8 mouse cellular contexts compared by ENCODE assay signal in the genomic region with DNA sequence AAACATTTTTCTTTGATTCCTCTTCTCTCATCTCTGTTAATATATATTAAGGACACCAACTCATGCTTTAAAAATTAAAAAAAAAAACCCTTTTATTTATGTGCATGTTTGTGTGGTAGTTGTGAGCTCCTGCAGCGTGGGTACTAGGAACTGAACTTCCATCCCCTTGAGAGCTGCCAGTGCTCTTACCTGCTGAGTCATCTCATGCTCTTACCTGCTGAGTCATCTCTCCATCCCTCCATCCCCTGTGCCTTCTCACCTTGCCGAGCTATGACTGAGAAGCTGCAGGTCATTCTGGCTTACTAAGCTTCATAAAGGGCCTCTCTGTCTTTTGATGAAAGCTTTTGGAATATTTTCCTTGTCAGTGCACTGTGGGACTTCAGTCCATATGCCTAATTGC.
"Had no signal": no experiment of that assay in that cellular context is flagged by ENCODE, and none has a peak within 500 bp of the region (broad histone marks: within the 10 kb centered on the region; RNA-seq: fewer than 3 reads in every experiment).

No protein-coding gene starts in this region.

- DNase-seq: lung, adult 18-20 months; lung, embryonic 14.5 days; lung, postnatal 10 days; lung, postnatal 36 days; right cerebral cortex, postnatal 14 days; thymus, adult 2 months; thymus, postnatal 25 days; thymus, postnatal 4 days had no signal
